Comparison of ENCODE assay signal across 26 mouse cellular contexts in genomic region chr4:14079497-14079896, GRCm38 (mm10).
DNase-seq lines count a peak whose midpoint lies in the region; ATAC-seq lines count a peak whose summit lies in the region.
"Had no signal": no experiment of that assay in that cellular context is flagged by ENCODE, and none has a peak within 500 bp of the region (broad histone marks: within the 10 kb centered on the region; RNA-seq: fewer than 3 reads in every experiment).

No protein-coding gene starts in this region.

- peak; percentile 66 for DNase-seq in heart, adult 11 months
- DNase-seq in heart, postnatal 14 days, result no peak
- DNase-seq in midbrain, embryonic 10.5 days (ENCODE audit: low spot score), result no peak
- peak; percentile 20 for DNase-seq in R1 (ENCODE audit: low read depth, low spot score)
- no peak for DNase-seq in limb, embryonic 10.5 days (ENCODE audit: low spot score)
- DNase-seq in Muller cell, postnatal 12 days (ENCODE audit: inconsistent ontology term), result no peak
- DNase-seq: adrenal gland, adult 2 months; cerebellum, postnatal 14 days; forebrain, postnatal 0 days; kidney, adult 9 months; kidney, postnatal 10 days; layer of hippocampus, postnatal 36 days; left cerebral cortex, postnatal 4 days; liver, embryonic 13.5 days; lung, adult 2 months; lung, postnatal 10 days; right cerebral cortex, postnatal 4 days; thymus, adult 18-20 months; thymus, postnatal 25 days had no signal

- no peaks in the 10 kb centered on the region for H3K36me3 ChIP-seq in midbrain, embryonic 12.5 days
- H3K36me3 ChIP-seq in midbrain, embryonic 10.5 days, result no peaks in the 10 kb centered on the region
- H3K36me3 ChIP-seq in limb, embryonic 10.5 days, result no peaks in the 10 kb centered on the region
- H3K36me3 ChIP-seq: limb, embryonic 15.5 days; liver, embryonic 13.5 days; neural tube, embryonic 12.5 days had no signal

- no peak overlapping the region for H3K9ac ChIP-seq in midbrain, embryonic 12.5 days (replicated peaks)
- H3K9ac ChIP-seq: forebrain, postnatal 0 days; limb, embryonic 15.5 days; liver, embryonic 13.5 days; neural tube, embryonic 12.5 days had no signal

- H3K4me2 ChIP-seq in midbrain, embryonic 12.5 days (replicated peaks), result no peak overlapping the region
- H3K4me2 ChIP-seq: limb, embryonic 15.5 days; liver, embryonic 13.5 days; neural tube, embryonic 12.5 days had no signal

- H3K27me3 ChIP-seq in midbrain, embryonic 12.5 days, result no peaks in the 10 kb centered on the region
- no peaks in the 10 kb centered on the region for H3K27me3 ChIP-seq in midbrain, embryonic 10.5 days (ENCODE audit: low read depth, poor library complexity, severe bottlenecking)
- no peaks in the 10 kb centered on the region for H3K27me3 ChIP-seq in limb, embryonic 10.5 days (ENCODE audit: low read depth, poor library complexity, severe bottlenecking)
- H3K27me3 ChIP-seq: limb, embryonic 15.5 days; liver, embryonic 13.5 days; neural tube, embryonic 12.5 days had no signal

- no peak overlapping the region for H3K27ac ChIP-seq in midbrain, embryonic 12.5 days (replicated peaks)
- no peak overlapping the region for H3K27ac ChIP-seq in midbrain, embryonic 10.5 days (replicated peaks)
- H3K27ac ChIP-seq in limb, embryonic 10.5 days, result 0 out of 2 replicates have a peak overlapping the region, but pooled peaks have one; percentile 63
- H3K27ac ChIP-seq: limb, embryonic 15.5 days; liver, embryonic 13.5 days; macrophage; neural tube, embryonic 12.5 days; stomach, postnatal 0 days had no signal

- intact Hi-C loops in heart, postnatal 14 days (cut with DNase I), result no loop called here

- 34% methylated on average over 2 of the region's 2 CpGs for WGBS in midbrain, embryonic 12.5 days
- 49% methylated on average over 2 of the region's 2 CpGs for WGBS in midbrain, embryonic 10.5 days
- WGBS in limb, embryonic 10.5 days, result 44% methylated on average over 2 of the region's 2 CpGs

- no peaks in the 10 kb centered on the region for H3K9me3 ChIP-seq in midbrain, embryonic 12.5 days
- no peaks in the 10 kb centered on the region for H3K9me3 ChIP-seq in midbrain, embryonic 10.5 days (replicated peaks)
- no peaks in the 10 kb centered on the region for H3K9me3 ChIP-seq in limb, embryonic 10.5 days (replicated peaks)
- H3K9me3 ChIP-seq: limb, embryonic 15.5 days; liver, embryonic 13.5 days; neural tube, embryonic 12.5 days had no signal

- H3K4me3 ChIP-seq in midbrain, embryonic 12.5 days, result no peak overlapping the region
- H3K4me3 ChIP-seq in midbrain, embryonic 10.5 days, result no peak overlapping the region
- H3K4me3 ChIP-seq in limb, embryonic 10.5 days, result no peak overlapping the region
- H3K4me3 ChIP-seq: limb, embryonic 15.5 days; liver, embryonic 13.5 days; neural tube, embryonic 12.5 days had no signal

- ATAC-seq in midbrain, embryonic 12.5 days (ENCODE audit: low FRiP score, low read depth), result 0 out of 2 replicates have a peak, but pooled peaks have one; percentile 63
- ATAC-seq: activated CD4-positive, CD25-positive, alpha-beta regulatory T cell, adult 4 months; forebrain, postnatal 0 days; intestine, embryonic 16.5 days had no signal

- no peaks in the 10 kb centered on the region for H3K4me1 ChIP-seq in midbrain, embryonic 12.5 days
- H3K4me1 ChIP-seq in midbrain, embryonic 10.5 days, result no peaks in the 10 kb centered on the region
- peaks cover 13% of the 10 kb centered on the region for H3K4me1 ChIP-seq in limb, embryonic 10.5 days
- H3K4me1 ChIP-seq: limb, embryonic 15.5 days; liver, embryonic 13.5 days had no signal

Comparison
In these comparisons a context has a peak if more than half of its experiments do, and no peak if none do; other contexts are left out.
1. DNase-seq: peak in heart, adult 11 months (single experiment) and R1 (single experiment); none in heart, postnatal 14 days (0 of 2), midbrain, embryonic 10.5 days (single experiment), limb, embryonic 10.5 days (single experiment) and Muller cell, postnatal 12 days (single experiment).